Mouse (Mus musculus) gastrocnemius, adult 18-20 months (tissue): ENCODE measurements at regions not wholly inside any gene's neighbourhood (a gene's known extent, or its start where the extent isn't known, plus 50 kb on each side); places are given as distances from the start of the nearest gene placed in this dataset.
"Not testable (repeated sequence)": the region's sequence is repeated elsewhere in the genome, so short reads cannot be mapped to it uniquely, and the experiment has no call there.

Experiments
- DNase-seq: peaks from one replicate; pipeline ENCODE4 v3.0.0; 2021; ENCODE audit warnings: low spot score

DNA sequence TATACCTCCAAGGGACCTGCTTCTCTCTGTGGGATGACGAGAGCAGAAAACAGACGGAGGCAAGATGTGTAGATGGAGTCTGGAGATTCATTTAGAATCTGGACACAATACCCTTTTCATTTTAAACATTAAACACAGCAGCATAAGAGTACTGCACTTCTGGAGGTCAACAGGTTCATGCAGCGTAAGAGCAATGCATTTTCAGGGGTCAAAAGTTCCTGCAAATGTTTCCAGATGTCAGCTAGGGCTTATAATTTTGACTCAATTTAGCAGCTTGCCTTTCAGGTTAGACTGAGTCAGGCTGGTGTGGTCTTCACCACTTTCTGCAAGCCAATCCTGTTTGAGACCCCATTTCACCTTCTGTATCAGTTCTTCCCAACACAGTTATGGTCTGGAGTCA, 277.9 kb downstream of the Hace1 start:
- DNase-seq, result no peak

DNA sequence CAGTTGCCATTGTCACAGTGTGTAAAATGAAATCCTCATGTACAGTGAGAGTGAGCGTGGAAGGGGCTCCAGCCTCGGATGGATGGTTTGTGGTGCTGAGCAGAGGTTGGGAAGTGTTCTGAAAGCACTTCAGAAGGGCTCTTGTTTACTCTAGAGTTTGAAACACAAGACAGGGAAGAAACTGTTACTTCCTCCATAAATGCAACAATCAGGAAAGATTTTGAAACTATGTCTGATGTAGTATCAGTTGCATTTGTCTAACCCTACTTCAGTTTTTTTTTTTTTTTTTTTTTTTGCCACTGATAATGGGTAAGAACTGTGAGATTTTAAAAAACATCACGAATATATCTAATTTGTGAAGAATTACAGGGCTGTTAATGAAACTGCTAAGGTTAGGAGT, 281.5 kb downstream of the Hace1 start:
- no peak for DNase-seq

DNA sequence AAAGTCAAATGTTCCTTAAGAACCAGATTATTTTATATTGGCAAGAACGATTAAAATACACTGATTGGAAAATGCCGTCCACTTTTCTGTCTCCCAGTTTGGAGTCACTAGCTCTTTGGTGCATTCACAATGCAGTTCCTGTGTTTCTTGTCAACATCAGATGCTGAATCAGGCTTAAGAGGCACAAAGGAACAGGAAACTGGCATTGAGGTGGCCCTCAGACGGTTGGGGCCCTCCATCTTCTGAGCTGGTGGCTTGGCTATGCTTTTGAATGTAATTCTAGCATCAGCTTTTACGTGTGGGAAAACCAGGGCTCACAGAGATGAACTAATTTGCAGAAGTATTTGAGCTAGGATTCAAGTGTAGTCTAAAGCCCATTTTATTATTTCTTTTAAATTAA, 282.3 kb downstream of the Hace1 start:
- no peak for DNase-seq

DNA sequence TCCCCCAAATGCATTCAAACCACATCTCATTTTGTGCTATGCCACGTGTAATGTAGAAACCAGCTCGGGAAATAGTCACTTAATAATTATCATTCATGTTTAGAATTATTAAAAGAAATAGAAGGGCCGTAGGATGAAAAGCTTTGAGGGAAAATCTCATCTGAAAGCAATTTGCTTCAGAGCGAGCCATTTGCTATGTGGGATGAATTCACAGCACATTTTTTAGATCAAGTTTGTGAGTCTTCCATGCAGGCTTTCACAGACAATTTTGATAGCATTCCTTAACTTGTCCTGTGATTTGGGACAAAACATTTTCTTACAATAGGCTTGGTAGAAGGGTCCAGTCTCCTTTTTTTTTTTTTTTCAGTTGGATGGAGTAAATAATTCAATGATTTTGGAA, 283.1 kb downstream of the Hace1 start:
- no peak for DNase-seq

DNA sequence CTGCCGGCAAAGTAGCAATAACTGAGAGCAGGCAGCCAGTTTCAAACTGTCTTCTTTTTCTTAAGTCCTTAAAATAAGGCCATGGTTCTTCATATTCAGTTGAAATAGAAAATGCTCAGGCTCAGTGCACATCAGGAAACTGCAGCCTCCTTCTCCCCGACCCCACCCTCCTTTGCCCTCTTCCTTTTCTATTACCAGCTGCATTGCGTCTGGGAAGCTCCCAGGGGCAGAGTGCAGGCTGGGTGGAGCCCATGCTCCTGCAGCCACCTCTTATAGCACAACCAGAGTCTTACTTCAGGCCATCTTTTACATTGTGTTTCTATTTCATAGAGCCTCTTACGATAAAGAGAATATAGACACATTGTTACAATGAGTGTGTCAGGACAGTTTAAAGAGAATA, 288.2 kb downstream of the Hace1 start:
- DNase-seq, result no peak

DNA sequence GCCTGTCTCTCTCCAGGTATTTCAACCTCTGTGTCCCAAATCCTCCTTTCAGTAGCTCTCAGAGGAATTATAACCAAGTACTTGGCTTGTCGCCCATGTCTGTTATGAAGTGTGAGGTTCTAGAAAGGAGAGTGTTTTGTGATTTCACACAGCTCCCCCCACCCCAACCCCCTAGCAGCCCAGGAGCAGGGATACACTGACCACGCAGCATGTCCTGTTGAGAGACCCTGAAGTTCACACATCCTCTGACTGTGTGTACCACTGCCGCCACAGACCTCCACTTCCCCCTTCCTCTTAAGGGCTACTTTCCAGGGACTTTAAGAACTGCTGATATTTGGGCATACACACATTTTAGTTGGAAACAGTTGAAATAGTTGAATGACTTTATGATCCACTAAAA, 289.2 kb downstream of the Hace1 start:
- no peak for DNase-seq

DNA sequence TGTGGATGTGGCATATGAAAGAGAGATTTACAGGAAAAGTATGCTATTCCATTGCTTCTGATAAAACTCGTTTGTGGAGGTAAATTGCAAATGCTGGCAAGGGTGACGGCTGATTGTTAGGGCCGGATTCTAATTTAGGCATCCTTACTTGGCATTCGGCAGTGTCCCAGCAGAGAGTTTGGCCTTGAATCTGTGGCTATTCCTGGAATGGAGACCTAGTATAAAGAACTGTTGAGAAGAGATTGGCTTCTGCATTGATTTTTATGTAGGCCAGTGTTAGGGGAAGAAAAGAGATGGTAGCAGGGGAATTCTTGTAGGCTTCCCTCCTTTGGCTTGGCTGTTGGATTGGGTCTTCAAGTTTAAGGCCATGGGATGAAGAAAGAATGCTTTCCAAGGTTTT, 293.4 kb downstream of the Hace1 start:
- peak; percentile 16 for DNase-seq

DNA sequence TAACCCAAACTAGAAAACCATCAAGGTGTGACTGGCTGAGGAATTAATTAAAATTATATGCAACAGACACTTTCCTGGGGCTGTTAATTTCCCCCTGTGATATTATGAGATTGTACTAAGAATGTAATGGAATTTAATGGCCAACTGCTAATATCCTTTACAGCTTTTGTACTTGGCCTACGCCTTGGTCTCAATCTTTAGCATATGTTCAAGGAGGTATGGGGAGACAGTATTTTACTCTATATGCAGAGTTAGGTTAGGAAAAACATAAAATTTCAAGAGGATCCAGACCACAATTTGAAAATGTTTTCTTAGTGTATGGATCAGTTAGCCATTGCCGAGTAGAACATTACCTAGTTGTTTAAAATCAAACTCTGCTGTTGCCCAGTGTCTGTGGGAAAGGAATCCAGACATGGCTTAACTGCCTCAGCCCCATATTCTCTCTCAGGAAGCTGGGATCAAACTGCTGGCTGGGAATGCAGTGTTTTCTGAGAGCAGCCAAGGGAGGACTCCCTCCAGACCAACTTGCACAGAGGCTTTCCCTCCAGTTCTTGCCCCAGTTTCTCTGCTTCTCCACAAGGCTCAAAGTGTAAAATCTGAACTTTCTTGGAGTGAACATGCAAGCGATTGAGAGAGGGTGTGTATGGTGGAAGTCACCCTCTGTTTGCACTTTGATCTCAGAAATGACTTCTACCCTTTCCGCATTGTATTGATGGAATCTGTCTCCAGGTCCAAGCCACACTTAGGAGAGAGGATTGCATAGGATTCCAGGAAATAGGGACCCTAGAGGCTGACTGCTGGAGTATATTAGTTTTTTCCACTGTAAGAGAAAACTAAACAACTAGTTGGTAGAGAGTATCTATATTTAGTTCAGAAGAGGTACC, 294.6 kb downstream of the Hace1 start:
- DNase-seq, result no peak

DNA sequence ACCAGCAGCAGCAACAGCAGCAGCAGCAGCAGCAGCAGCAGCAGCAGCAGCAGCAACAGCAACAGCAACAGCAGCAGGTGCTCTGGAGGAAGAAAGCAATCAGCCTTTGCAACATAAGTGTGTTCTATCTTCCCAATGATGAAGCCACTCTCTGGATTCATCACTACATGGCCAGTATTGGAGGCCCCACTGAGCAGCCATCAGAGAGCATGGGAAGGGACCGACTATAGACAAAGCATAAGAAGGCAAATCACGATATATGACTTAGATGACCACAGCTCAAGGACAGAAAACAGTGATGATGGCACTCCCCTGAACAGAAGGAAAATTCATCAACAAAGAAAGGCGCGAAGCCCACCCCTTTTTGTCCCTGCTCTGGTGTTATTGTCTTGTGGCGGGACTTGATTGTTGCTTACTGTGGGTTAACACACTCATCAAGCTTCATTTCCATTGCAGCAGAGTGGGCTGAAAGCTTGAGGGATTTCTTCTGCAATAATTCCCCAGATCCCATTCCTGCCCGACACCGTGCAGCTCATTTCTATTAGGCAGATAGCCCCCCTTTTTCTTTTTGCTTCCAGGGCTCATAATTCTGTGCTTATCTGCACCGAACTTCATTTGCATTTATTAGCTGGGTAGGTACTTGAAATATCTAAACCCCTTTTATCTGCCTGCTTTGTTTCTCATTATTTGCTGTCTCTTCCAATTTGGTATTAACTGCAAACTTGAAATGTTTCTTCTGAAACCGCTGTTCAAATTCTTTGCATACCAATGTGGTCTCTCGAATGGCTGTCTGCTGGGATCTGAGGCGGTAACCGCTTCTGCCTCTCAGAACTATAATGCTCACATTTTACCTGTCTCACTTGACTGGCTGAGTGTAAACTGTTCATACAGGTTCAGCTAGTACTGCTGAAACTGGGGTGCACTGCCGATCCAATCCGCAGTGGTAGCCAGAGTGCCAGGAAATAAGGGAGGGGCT, 296.5 kb downstream of the Hace1 start:
- no peak for DNase-seq

DNA sequence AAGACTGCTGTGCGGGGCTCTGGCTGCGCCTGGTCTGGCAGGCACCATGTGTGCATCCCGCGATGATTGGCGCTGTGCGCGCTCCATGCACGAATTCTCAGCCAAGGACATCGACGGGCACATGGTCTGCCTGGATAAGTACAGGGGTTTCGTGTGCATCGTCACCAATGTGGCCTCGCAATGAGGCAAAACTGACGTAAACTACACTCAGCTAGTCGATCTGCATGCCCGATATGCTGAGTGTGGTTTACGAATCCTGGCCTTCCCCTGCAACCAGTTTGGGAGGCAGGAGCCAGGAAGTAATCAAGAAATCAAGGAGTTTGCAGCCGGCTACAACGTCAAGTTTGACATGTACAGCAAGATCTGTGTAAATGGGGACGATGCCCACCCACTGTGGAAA, 297.7 kb downstream of the Hace1 start:
- not testable (repeated sequence) for DNase-seq

DNA sequence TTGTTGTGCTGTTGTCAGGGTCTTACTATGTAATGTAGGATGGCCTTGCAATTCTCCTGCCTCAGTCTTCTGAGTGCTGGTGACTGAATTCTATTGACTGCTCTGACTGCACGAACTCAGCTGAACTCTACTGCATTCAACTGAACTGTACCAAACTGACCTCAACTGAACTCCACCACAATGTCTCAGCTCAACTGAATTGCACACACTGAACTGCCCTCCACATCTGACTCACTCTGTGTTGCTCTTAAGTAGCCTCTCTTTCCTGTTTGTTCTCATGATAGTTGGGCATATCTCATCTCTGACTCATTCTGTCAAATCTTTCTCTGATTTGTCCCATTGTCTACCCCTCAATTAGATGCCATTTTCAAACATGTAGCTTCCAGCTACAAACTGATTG, 306.1 kb downstream of the Hace1 start:
- no peak for DNase-seq

DNA sequence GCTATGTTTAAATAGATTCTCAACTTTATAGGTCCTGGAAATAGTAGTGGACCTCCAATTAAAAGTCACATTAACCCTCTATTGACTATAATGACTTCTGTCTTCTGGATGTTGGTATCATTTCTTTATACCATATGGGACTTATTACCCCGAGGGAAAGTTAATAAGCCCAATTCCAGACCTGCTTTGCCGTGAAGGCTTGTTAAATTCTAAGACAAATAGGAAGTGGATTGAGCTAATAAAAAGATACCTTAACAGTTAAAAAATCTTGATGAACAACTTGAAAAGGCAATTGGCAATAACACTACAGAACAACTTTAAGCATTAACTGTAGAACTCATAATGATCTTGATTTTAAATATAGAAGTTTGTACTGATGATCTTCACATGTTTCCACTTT, 309.0 kb downstream of the Hace1 start:
- no peak for DNase-seq

DNA sequence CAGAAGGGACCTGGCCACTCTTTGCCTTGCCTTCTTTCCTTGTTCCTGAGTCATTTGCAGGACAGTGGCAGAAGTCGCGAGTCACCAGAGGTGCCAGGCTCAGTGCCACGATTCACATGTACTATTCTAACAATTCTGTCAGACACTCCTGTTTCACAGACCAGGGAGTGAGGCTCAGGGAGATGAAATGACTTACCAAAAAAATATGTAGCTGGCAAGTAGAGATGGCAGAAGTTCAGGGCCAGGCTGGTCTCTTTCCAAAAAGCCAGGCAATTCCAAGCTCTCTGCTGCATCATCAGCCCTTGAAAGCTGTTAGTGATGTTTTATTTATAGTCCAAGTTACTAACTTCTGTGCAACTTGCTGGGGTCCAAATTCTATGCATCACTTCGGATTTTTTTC, 311.2 kb downstream of the Hace1 start:
- DNase-seq, result peak; percentile 52

DNA sequence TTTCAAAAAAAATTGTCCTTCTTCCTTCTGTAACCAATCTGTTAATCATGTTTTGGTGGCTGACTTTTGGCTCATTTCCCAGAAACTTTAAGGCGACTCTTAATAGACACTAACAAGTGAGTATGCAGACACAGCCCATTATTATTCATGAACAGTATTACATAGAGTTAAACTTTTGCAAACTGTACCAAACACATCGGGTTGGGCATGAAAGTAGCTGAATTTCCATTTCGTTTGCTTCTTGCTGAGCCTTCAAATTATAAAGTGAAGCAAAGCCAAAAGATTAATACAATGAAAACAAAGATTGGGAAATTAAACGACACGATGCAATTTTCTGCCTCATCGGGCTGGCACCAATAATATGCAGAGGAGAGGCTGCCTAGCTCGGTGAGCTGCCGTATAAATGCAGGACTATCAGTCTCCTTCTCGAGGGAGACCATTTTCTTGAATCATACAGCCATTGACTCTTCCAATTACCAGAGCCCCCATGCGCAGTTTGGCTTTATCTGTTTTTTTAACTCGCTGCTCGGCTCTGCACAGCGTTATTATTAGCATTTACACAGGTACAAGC, 311.8 kb downstream of the Hace1 start:
- no peak for DNase-seq

DNA sequence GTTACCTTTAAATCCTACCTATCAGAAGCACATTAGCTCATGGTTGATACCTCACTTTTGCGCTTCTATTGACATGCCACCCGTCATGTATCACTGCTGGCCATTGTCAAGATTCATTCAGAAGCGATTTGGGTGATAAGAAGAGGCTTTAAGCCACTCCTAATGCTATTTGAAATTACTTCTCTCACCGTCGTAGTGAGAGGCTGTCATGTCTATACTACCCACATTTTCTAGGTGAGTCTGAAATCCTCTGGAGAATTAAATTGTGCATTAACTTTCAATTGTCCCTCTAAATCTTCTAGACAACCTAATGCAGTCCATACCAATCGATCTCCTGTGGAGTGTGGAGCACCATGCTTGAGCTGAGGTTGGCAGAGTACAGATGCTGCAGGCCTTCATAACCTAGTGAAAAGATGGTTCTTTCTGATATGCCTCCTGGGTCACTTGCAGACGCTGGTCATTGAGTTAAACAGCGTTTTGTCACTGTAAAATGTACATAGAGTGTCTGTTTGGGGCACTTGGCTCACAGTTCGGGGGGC, 312.5 kb downstream of the Hace1 start:
- DNase-seq, result no peak

DNA sequence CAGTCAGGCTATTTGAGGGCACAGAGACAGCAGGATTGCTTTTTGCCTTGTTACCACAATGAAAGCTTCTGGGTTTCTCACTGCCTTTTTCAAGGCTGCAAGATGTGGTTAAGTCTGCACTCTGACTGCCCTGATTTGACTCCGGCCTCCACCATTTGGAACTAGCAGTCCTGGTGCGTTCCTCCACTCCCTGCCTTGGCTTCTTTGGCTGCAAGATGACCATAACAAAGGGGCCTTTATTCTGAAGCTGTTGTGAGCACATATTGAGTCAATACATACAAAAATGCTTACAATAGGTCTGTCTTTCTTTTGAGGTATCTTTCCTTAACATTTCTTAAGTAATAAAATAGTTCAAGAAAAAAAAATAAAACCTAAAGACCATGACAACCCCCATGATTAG, 314.8 kb downstream of the Hace1 start:
- no peak for DNase-seq

DNA sequence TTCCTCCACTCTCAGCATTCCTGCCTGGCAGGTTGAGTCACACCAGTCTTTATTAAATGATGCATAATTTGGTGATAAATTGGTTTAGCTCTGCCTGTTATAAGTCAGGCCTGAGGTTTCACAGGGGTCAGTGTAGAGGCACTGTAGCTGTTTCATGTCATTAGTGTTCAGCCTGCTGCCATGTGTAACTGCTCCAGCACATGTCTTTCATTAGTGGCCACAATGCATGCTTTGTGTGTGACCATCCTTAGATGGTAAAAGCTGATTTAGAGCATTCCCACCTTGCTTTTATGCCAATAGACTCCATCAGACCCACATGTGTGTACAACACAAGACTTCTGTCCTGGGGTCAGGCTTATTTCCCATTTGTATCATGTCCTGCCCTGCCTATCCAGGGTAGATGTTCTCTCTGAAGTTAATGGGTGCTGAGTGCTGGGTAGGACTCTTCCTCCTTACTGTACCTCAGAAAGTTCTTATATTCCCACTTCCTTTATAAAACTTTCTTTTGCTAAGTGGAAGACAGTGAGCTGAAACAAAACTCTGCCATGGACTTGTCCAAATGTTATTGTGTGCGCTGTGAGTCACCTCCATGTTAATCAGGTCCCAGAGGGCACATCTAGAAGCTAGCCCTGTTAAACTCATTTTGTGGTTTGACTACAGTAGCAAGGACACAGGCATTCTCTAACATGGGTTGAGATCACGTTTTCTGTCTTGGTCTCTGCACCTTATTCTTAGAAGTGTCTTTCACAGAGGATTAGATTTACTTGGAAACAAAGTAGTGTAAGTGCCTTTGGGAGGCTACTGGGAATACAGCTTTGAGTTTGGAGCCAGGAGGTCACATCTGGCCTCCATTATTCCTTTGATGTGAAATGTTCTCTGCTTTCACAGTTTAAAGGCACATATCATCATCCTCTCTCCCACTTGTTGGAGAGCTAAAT, 316.5 kb downstream of the Hace1 start:
- DNase-seq, result no peak

DNA sequence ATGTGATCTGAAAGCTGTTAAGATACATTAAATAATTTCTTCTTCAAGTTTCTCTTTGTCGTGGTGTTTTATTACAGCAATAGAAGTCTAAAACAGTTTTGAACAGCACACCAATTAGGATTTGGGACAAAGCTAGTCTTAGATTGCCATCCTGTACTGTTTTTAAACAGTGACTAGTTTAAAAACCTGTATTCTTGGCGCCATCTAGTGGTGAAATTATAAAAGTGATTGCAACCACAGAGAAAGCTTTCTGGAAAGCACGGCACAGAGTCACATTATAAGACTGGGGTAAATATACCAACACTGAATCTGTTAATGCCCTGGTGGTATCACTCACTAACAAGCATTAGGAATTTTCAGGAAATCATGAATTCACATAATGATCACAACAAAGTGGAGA, 339.3 kb downstream of the Hace1 start:
- peak; percentile 13 for DNase-seq

DNA sequence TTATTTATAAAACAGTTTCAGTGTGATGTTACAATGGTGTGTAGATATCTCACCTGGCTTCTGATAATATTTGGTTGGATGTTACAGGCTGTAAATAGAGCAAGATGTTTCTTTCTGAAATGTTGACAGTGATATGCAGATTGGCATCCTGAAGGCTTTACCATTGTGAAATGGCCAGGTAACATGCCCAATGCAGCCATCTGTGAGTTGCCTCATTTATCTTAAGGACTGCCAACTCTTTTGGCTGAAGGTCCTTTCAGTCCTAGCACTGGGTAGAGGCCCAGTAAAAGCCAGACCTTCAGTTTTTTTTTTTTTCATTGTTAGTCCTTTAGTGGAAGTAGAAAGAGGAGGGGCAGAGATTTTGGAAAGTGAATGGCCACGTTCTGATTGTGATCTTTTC, 348.1 kb downstream of the Hace1 start:
- no peak for DNase-seq

DNA sequence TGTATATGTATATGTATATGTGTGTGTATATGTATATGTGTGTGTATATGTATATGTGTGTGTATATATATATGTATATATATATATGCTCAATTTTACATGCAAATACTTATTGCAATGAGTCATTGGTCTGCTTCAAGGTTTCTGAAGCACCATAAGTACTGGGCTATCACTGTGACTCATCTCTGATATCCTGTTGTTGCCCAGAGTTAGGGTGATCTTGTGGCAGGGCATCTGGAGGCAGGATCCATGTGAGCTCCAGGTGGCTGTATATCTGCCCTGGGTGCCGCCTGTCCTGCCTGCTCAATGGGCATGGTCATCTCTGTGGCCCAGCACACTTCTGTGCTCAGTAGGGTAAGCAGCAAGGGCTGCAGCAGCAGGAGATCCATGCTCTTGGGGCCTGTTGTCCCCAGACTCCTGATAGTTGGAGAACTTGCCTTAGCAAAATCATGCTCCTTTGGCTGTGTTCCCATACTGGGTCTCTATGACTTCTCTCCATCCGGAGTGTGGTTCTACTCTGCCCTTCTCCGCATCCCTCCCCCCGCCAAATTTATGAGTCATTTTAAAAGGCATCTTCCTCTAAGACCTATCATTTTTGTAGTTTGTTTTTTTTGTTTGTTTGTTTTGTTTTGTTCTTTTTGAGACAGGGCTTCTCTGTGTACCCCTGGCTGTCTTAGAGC, 356.1 kb downstream of the Hace1 start:
- DNase-seq, result no peak
